Comparison of ENCODE assay signal across 19 mouse cellular contexts in the genomic region with DNA sequence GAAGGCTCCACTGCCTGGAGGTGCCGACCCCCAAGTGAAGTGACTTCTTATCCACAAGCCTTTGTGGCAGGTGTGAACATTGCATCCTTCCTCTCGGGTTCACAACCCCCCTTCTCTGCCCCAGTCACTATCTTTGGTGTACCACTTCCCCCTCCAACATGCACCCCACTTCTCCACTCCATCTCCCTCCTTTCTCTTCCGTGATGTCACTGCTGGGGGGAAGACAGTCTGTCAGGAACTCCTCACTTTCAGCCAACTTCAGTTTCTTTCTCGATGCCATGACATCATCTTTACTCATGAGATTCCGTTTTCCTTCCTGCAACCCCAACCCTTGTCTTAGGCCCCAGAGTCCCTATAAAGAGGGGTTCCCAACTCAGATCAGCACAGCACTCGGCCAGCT. TPM values are rescaled to one million over a fixed set of nuclear protein-coding genes. Genes with fewer than 3 reads are reported as not detected.
DNase-seq lines count a peak whose midpoint lies in the region; ATAC-seq and TF ChIP-seq lines count a peak whose summit lies in the region.
"Had no signal": no experiment of that assay in that cellular context is flagged by ENCODE, and none has a peak within 500 bp of the region (broad histone marks: within the 10 kb centered on the region; RNA-seq: fewer than 3 reads in every experiment).

A gene (plus strand): TSS at position 381 of the 400 bp plus-strand sequence.

- H3K36me3 ChIP-seq in splenic B cell, adult 2 months (ENCODE audit: control insufficient read depth, insufficient read depth, low read length, poor library complexity, severe bottlenecking) = no peaks in the 10 kb centered on the region
- H3K36me3 ChIP-seq in midbrain, postnatal 0 days (ENCODE audit: insufficient read depth, low read length) = no peaks in the 10 kb centered on the region
- H3K36me3 ChIP-seq in liver, embryonic 12.5 days = no peaks in the 10 kb centered on the region
- H3K36me3 ChIP-seq: forebrain, embryonic 10.5 days; intestine, embryonic 15.5 days; lung, embryonic 15.5 days had no signal

- no peaks in the 10 kb centered on the region for H3K9me3 ChIP-seq in midbrain, postnatal 0 days (ENCODE audit: low read length)
- no peaks in the 10 kb centered on the region for H3K9me3 ChIP-seq in liver, embryonic 12.5 days (replicated peaks)
- H3K9me3 ChIP-seq: forebrain, embryonic 10.5 days; intestine, embryonic 15.5 days; lung, embryonic 15.5 days had no signal

- no peak within 1 kb of the TSS for H3K9ac ChIP-seq in midbrain, postnatal 0 days (replicated peaks; ENCODE audit: low read length, poor library complexity, severe bottlenecking)
- no peak within 1 kb of the TSS for H3K9ac ChIP-seq in liver, embryonic 12.5 days
- H3K9ac ChIP-seq: intestine, embryonic 15.5 days; lung, embryonic 15.5 days had no signal

- peak; percentile 48 to 56 for ATAC-seq in hematopoietic stem cell, adult 5-6 weeks (replicated peaks in 1 of 2; ENCODE audit: insufficient read depth in 1 of 2, low FRiP score in 2 of 2, low TSS enrichment in 1 of 2, low read depth in 1 of 2, poor library complexity in 2 of 2, severe bottlenecking in 2 of 2)
- ATAC-seq in midbrain, postnatal 0 days (ENCODE audit: low FRiP score) = no peak
- ATAC-seq in liver, embryonic 12.5 days = no peak
- ATAC-seq: intestine, embryonic 15.5 days had no signal

- H3K27me3 ChIP-seq in splenic B cell, adult 2 months (ENCODE audit: control insufficient read depth, insufficient read depth, low read length, poor library complexity, severe bottlenecking) = no peaks in the 10 kb centered on the region
- no peaks in the 10 kb centered on the region for H3K27me3 ChIP-seq in midbrain, postnatal 0 days (ENCODE audit: insufficient read depth, low read length)
- no peaks in the 10 kb centered on the region; the same call in 1 of the 2 replicates for H3K27me3 ChIP-seq in liver, embryonic 12.5 days (replicated peaks)
- H3K27me3 ChIP-seq: intestine, embryonic 15.5 days; lung, embryonic 15.5 days had no signal

- H3K27ac ChIP-seq in midbrain, postnatal 0 days (ENCODE audit: low read depth, low read length) = no peak within 1 kb of the TSS
- no peak within 1 kb of the TSS for H3K27ac ChIP-seq in liver, embryonic 12.5 days
- H3K27ac ChIP-seq: forebrain, embryonic 10.5 days; intestine, embryonic 15.5 days; lung, embryonic 15.5 days had no signal

- H3K4me2 ChIP-seq in midbrain, postnatal 0 days (ENCODE audit: low read depth, low read length, poor library complexity, severe bottlenecking) = no peak within 1 kb of the TSS
- H3K4me2 ChIP-seq in liver, embryonic 12.5 days = no peak within 1 kb of the TSS
- H3K4me2 ChIP-seq: heart, embryonic 11.5 days; intestine, embryonic 15.5 days; lung, embryonic 15.5 days had no signal

- no peaks in the 10 kb centered on the region for H3K4me1 ChIP-seq in midbrain, postnatal 0 days (ENCODE audit: insufficient read depth, low read length)
- H3K4me1 ChIP-seq in liver, embryonic 12.5 days = no peaks in the 10 kb centered on the region
- H3K4me1 ChIP-seq: forebrain, embryonic 10.5 days; intestine, embryonic 15.5 days; lung, embryonic 15.5 days had no signal

- peak; percentile 18 to 31 for DNase-seq in spleen, postnatal 36 days (ENCODE audit: low spot score in 2 of 2)
- no peak for DNase-seq in spleen, postnatal 10 days (ENCODE audit: low spot score in 2 of 2)
- peak; percentile 67 for DNase-seq in splenic B cell, adult 2 months (ENCODE audit: low read depth, low spot score)
- no peak for DNase-seq in midbrain, postnatal 0 days (ENCODE audit: low spot score)
- DNase-seq in gastrocnemius, postnatal 25 days = no peak
- DNase-seq in ovary, postnatal 14 days (ENCODE audit: low spot score) = no peak
- DNase-seq: adrenal gland, postnatal 25 days; cerebellum, adult 2 months; heart, postnatal 4 days; kidney, postnatal 14 days; liver; midbrain, embryonic 14.5 days had no signal

- WGBS in midbrain, postnatal 0 days = 79% methylated on average over 6 of the region's 6 CpGs
- WGBS in liver, embryonic 12.5 days (ENCODE audit: insufficient replicate concordance) = 42% methylated on average over 6 of the region's 6 CpGs

- H3K4me3 ChIP-seq in midbrain, postnatal 0 days (ENCODE audit: low read depth, low read length) = no peak within 1 kb of the TSS
- H3K4me3 ChIP-seq in liver, embryonic 12.5 days = no peak within 1 kb of the TSS
- H3K4me3 ChIP-seq: forebrain, embryonic 10.5 days; intestine, embryonic 15.5 days; lung, embryonic 15.5 days had no signal

- TF ChIP-seq CTCF in midbrain, postnatal 0 days (IDR thresholded peaks at IDR 0.05) = no peak

RNA-seq across cellular contexts. Expression of the gene that starts here (rescaled TPM):
- 160 and 215 TPM in 2 replicates for total RNA-seq in hematopoietic stem cell, adult 5-6 weeks (2017)
- total RNA-seq in midbrain, postnatal 0 days (2014; rRNA removed) = not detected in 2 replicates
- polyA plus RNA-seq in midbrain, postnatal 0 days (2015; fragmentation: Nextera tagmentation; extraction: Ambion mirVana) = not detected in 2 replicates
- not detected for total RNA-seq in gastrocnemius, postnatal 25 days (2021)
- polyA plus RNA-seq in liver, embryonic 12.5 days (2016; fragmentation: Nextera tagmentation; extraction: Ambion mirVana) = 0.85 and 0.99 TPM in 2 replicates
- total RNA-seq: adrenal gland, postnatal 25 days; heart, postnatal 4 days had no signal
- polyA plus RNA-seq: embryonic facial prominence, embryonic 11.5 days had no signal

Comparison
In these comparisons a context has a peak if more than half of its experiments do, and no peak if none do; other contexts are left out.
1. RNA of the gene that starts here (total RNA-seq): 160 to 215 TPM in hematopoietic stem cell, adult 5-6 weeks; not detected in midbrain, postnatal 0 days and not detected in gastrocnemius, postnatal 25 days; every median in the first group is over 100 times any median in the second.
2. DNase-seq: peak in spleen, postnatal 36 days (2 of 2) and splenic B cell, adult 2 months (single experiment); none in spleen, postnatal 10 days (0 of 2), midbrain, postnatal 0 days (single experiment), gastrocnemius, postnatal 25 days (single experiment) and ovary, postnatal 14 days (single experiment).
3. ATAC-seq: peak in hematopoietic stem cell, adult 5-6 weeks (2 of 2); none in midbrain, postnatal 0 days (single experiment) and liver, embryonic 12.5 days (single experiment).